Comparison of ENCODE assay signal across 15 mouse cellular contexts in genomic region chr5:36720710-36721375, GRCm38 (mm10). TPM values are rescaled to one million over a fixed set of nuclear protein-coding genes. Genes with fewer than 3 reads are reported as not detected.
DNase-seq lines count a peak whose midpoint lies in the region; ATAC-seq and TF ChIP-seq lines count a peak whose summit lies in the region.
"Had no signal": no experiment of that assay in that cellular context is flagged by ENCODE, and none has a peak within 500 bp of the region (broad histone marks: within the 10 kb centered on the region; RNA-seq: fewer than 3 reads in every experiment).

No protein-coding gene starts in this region.

- H3K9ac ChIP-seq in heart, embryonic 15.5 days, result no peak overlapping the region
- peak overlapping the region; percentile 66 for H3K9ac ChIP-seq in liver, embryonic 14.5 days (replicated peaks)
- H3K9ac ChIP-seq in stomach, embryonic 15.5 days, result no peak overlapping the region
- H3K9ac ChIP-seq: embryonic facial prominence, embryonic 15.5 days had no signal

- H3K4me3 ChIP-seq in heart, embryonic 15.5 days, result no peak overlapping the region
- H3K4me3 ChIP-seq in liver, embryonic 14.5 days (ENCODE audit: insufficient read depth in 1 of 2, low read depth in 2 of 2, low read length in 2 of 2), result peak overlapping the region; percentile 40 to 54
- H3K4me3 ChIP-seq in stomach, embryonic 15.5 days (replicated peaks), result no peak overlapping the region
- no peak overlapping the region for H3K4me3 ChIP-seq in limb, embryonic 10.5 days
- H3K4me3 ChIP-seq: embryonic facial prominence, embryonic 15.5 days had no signal

- DNase-seq in heart, adult 9 months (ENCODE audit: low spot score in 2 of 2), result no peak
- peak; percentile 90 for DNase-seq in c-Kit-positive CD71-positive TER-119-positive erythroid progenitor cells, embryonic 14.5 days (ENCODE audit: low spot score)
- DNase-seq in liver, embryonic 14.5 days (ENCODE audit: low read depth in 3 of 3, low spot score in 3 of 3), result peak; percentile 90 to 92 (median 91)
- no peak for DNase-seq in limb, embryonic 10.5 days (ENCODE audit: low spot score)
- DNase-seq in urinary bladder, postnatal 25 days (ENCODE audit: low spot score), result no peak
- no peak for DNase-seq in T-cell, adult 2 months (ENCODE audit: low spot score)
- DNase-seq: cerebellum, adult 8-10 months; gastrocnemius, postnatal 10 days; lung, adult 2 months had no signal

- TF ChIP-seq CTCF in liver, embryonic 14.5 days (IDR thresholded peaks at IDR 0.05; ENCODE audit: low read depth), result no peak

- no peak for ATAC-seq in heart, embryonic 15.5 days (replicated peaks; ENCODE audit: insufficient number of reproducible peaks, insufficient read depth, low FRiP score, low read depth)
- ATAC-seq in liver, embryonic 14.5 days (ENCODE audit: insufficient read depth), result peak; percentile 93
- peak; percentile 84 for ATAC-seq in stomach, embryonic 15.5 days (ENCODE audit: insufficient read depth, low FRiP score, low read depth)
- ATAC-seq: activated CD4-positive, CD25-positive, alpha-beta regulatory T cell, adult 4 months; CD4-positive, CD25-positive, alpha-beta regulatory T cell, adult 4 months; hindbrain, postnatal 0 days had no signal

- H3K27me3 ChIP-seq in heart, embryonic 15.5 days, result no peaks in the 10 kb centered on the region
- peaks cover 2% of the 10 kb centered on the region; the same call in 1 of the 2 replicates for H3K27me3 ChIP-seq in liver, embryonic 14.5 days (ENCODE audit: control insufficient read depth, insufficient read depth, low read length)
- H3K27me3 ChIP-seq in stomach, embryonic 15.5 days (replicated peaks), result no peaks in the 10 kb centered on the region
- H3K27me3 ChIP-seq in limb, embryonic 10.5 days (ENCODE audit: low read depth, poor library complexity, severe bottlenecking), result no peaks in the 10 kb centered on the region
- H3K27me3 ChIP-seq: embryonic facial prominence, embryonic 15.5 days had no signal

- H3K4me2 ChIP-seq in heart, embryonic 15.5 days, result no peak overlapping the region
- H3K4me2 ChIP-seq in liver, embryonic 14.5 days (ENCODE audit: low read depth), result peak overlapping the region; percentile 81
- H3K4me2 ChIP-seq in stomach, embryonic 15.5 days, result no peak overlapping the region
- H3K4me2 ChIP-seq: embryonic facial prominence, embryonic 15.5 days had no signal

- H3K4me1 ChIP-seq in heart, embryonic 15.5 days (replicated peaks), result peaks cover 32% of the 10 kb centered on the region
- peaks cover 57 to 58% of the 10 kb centered on the region in 2 experiments for H3K4me1 ChIP-seq in liver, embryonic 14.5 days (replicated peaks; ENCODE audit: control insufficient read depth in 2 of 2, insufficient read depth in 2 of 2, low read length in 1 of 2)
- H3K4me1 ChIP-seq in stomach, embryonic 15.5 days, result 0 out of 2 replicates have a peak, but pooled peaks cover under 1% of the 10 kb centered on the region
- H3K4me1 ChIP-seq in limb, embryonic 10.5 days, result no peaks in the 10 kb centered on the region
- H3K4me1 ChIP-seq: embryonic facial prominence, embryonic 15.5 days had no signal

- H3K36me3 ChIP-seq in heart, embryonic 15.5 days, result no peaks in the 10 kb centered on the region
- H3K36me3 ChIP-seq in liver, embryonic 14.5 days (replicated peaks; ENCODE audit: control insufficient read depth, insufficient read depth, low read depth), result no peaks in the 10 kb centered on the region
- H3K36me3 ChIP-seq in stomach, embryonic 15.5 days, result no peaks in the 10 kb centered on the region
- H3K36me3 ChIP-seq in limb, embryonic 10.5 days, result no peaks in the 10 kb centered on the region
- H3K36me3 ChIP-seq: embryonic facial prominence, embryonic 15.5 days had no signal

- TF ChIP-seq EP300 in liver, embryonic 14.5 days (IDR thresholded peaks at IDR 0.05; ENCODE audit: low read depth), result peak; percentile 97

- peak overlapping the region; percentile 49 for H3K27ac ChIP-seq in heart, embryonic 15.5 days
- H3K27ac ChIP-seq in liver, embryonic 14.5 days, result peak overlapping the region; percentile 99
- H3K27ac ChIP-seq in stomach, embryonic 15.5 days, result no peak overlapping the region
- no peak overlapping the region for H3K27ac ChIP-seq in limb, embryonic 10.5 days
- H3K27ac ChIP-seq: embryonic facial prominence, embryonic 15.5 days; hindbrain, postnatal 0 days had no signal

- whole genome bisulfite sequencing in heart, embryonic 15.5 days, result 40% methylated on average over 5 of the region's 5 CpGs
- WGBS in liver, embryonic 14.5 days (ENCODE audit: insufficient replicate concordance), result 10% methylated on average over 5 of the region's 5 CpGs
- 55% methylated on average over 5 of the region's 5 CpGs for WGBS in stomach, embryonic 15.5 days
- WGBS in limb, embryonic 10.5 days, result 81% methylated on average over 5 of the region's 5 CpGs

- no peaks in the 10 kb centered on the region for H3K9me3 ChIP-seq in heart, embryonic 15.5 days (replicated peaks)
- H3K9me3 ChIP-seq in liver, embryonic 14.5 days (ENCODE audit: control insufficient read depth, low read length), result no peaks in the 10 kb centered on the region
- H3K9me3 ChIP-seq in stomach, embryonic 15.5 days, result no peaks in the 10 kb centered on the region
- H3K9me3 ChIP-seq in limb, embryonic 10.5 days (replicated peaks), result no peaks in the 10 kb centered on the region
- H3K9me3 ChIP-seq: embryonic facial prominence, embryonic 15.5 days had no signal

RNA-seq across cellular contexts. Expression of gene D5Ertd579e, which starts 25.0 kb away (rescaled TPM):
- 23.2 and 23.7 TPM in 2 replicates for polyA plus RNA-seq in heart, embryonic 15.5 days (2015; fragmentation: Nextera tagmentation; extraction: Ambion mirVana)
- polyA plus RNA-seq in liver, embryonic 14.5 days (2012; rRNA removed), result 13.9 and 16.2 TPM in 2 replicates
- 22.7 and 24.1 TPM in 2 replicates for polyA plus RNA-seq in liver, embryonic 14.5 days (2014; fragmentation: Nextera tagmentation; extraction: Ambion mirVana)
- polyA plus RNA-seq in stomach, embryonic 15.5 days (2015; fragmentation: Nextera tagmentation; extraction: Ambion mirVana), result 19.6 and 20.0 TPM in 2 replicates
- 22.5 and 25.1 TPM in 2 replicates for polyA plus RNA-seq in limb, embryonic 10.5 days (2016; fragmentation: Nextera tagmentation; extraction: Ambion mirVana)

RNA-seq across cellular contexts. Expression of gene Bloc1s4, which starts 27.6 kb away (rescaled TPM):
- polyA plus RNA-seq in heart, embryonic 15.5 days (2015; fragmentation: Nextera tagmentation; extraction: Ambion mirVana), result 18.2 and 20.4 TPM in 2 replicates
- polyA plus RNA-seq in liver, embryonic 14.5 days (2012; rRNA removed), result 10.6 and 10.9 TPM in 2 replicates
- 11.9 and 14.4 TPM in 2 replicates for polyA plus RNA-seq in liver, embryonic 14.5 days (2014; fragmentation: Nextera tagmentation; extraction: Ambion mirVana)
- polyA plus RNA-seq in stomach, embryonic 15.5 days (2015; fragmentation: Nextera tagmentation; extraction: Ambion mirVana), result 23.2 and 26.3 TPM in 2 replicates
- polyA plus RNA-seq in limb, embryonic 10.5 days (2016; fragmentation: Nextera tagmentation; extraction: Ambion mirVana), result 23.7 and 25.5 TPM in 2 replicates

Comparison
In these comparisons a context has a peak if more than half of its experiments do, and no peak if none do; other contexts are left out.
1. H3K27ac ChIP-seq: peak in heart, embryonic 15.5 days (single experiment) and liver, embryonic 14.5 days (single experiment); none in stomach, embryonic 15.5 days (single experiment) and limb, embryonic 10.5 days (single experiment).
2. H3K4me3 ChIP-seq: peak in liver, embryonic 14.5 days (2 of 2); none in heart, embryonic 15.5 days (single experiment), stomach, embryonic 15.5 days (single experiment) and limb, embryonic 10.5 days (single experiment).
3. DNase-seq: peak in c-Kit-positive CD71-positive TER-119-positive erythroid progenitor cells, embryonic 14.5 days (single experiment) and liver, embryonic 14.5 days (3 of 3); none in heart, adult 9 months (0 of 2), limb, embryonic 10.5 days (single experiment), urinary bladder, postnatal 25 days (single experiment) and T-cell, adult 2 months (single experiment).